Mouse (Mus musculus) cortical plate, adult 2 months (tissue): ENCODE data around the gene Plk5.

Experiments
- CTCF ChIP-seq: fragments of 200-500 bp; IDR thresholded peaks from 2 replicates; pipeline ENCODE4 v1.5.1; 2011; ENCODE audit warnings: mild to moderate bottlenecking, control low read depth, low read length; ENCODE audit not compliant: insufficient read depth; ENCODE audit errors: extremely low read depth
- POLR2A ChIP-seq: fragments of 200-500 bp; IDR thresholded peaks from 2 replicates; pipeline ENCODE4 v1.6.1; 2011; ENCODE audit warnings: mild to moderate bottlenecking, low read length, control low read depth; ENCODE audit not compliant: insufficient read depth; ENCODE audit errors: extremely low read depth

DNA sequence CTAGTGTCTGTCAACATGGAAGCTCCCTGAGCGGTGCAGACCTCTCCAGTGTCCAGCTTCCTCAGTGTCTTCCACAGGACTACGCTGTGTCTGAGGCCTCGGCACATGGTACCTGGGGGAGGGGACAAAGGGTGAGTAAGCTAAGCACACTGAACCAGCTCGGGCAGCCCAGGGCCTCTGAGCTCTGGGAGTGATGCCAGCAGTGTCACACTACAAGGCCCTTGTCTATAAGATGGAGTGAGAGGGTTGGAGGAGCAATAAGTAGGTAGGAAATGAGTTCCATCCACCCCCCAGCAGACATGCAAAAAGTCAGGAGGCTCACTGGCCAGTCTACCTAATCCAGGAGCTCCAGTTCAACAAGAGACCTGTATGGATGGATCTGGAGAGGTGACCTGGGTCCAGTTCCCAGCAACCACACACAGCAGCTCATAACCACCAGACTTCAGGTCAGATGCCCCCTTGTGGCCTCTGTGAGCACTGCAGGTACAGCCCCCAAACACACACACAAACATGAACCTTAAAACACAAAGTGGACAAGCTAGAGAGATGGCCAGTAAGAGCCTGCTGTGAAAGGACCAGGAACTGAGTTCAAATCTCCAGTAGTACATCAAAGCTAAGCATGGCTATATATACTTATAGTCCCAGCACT, 46.9 kb downstream of the Plk5 start:
- TF ChIP-seq POLR2A (no peak), CTCF (peak; percentile 45)
